Mouse (Mus musculus) MEL (cell line): ENCODE measurements around the gene Man1b1.

Experiments
- GATA1 ChIP-seq: IDR thresholded peaks from 2 replicates; pipeline ENCODE4 v1.6.1; 2011; ENCODE audit warnings: low read depth, low read length, improper control_type of control experiment
- MAZ ChIP-seq: IDR thresholded peaks from 2 replicates; pipeline ENCODE4 v1.6.1; 2012; ENCODE audit warnings: low read depth, mild to moderate bottlenecking, inconsistent platforms, low read length, improper control_type of control experiment
- POLR2A ChIP-seq, 2 experiments: IDR thresholded peaks; 2 replicates each; pipeline ENCODE4 v1.6.1; 2011 to 2012; ENCODE audit warnings: low read length in 2 of 2, mild to moderate bottlenecking in 2 of 2, control low read depth in 1 of 2, improper control_type of control experiment in 1 of 2, low read depth in 1 of 2, moderate library complexity in 1 of 2; ENCODE audit not compliant: control insufficient read depth in 1 of 2, insufficient read depth in 1 of 2, poor library complexity in 1 of 2
- RCOR1 ChIP-seq: IDR thresholded peaks from 2 replicates; pipeline ENCODE4 v1.6.1; 2012; ENCODE audit warnings: low read depth, mild to moderate bottlenecking, inconsistent platforms, low read length, improper control_type of control experiment
- ZC3H11A ChIP-seq: IDR thresholded peaks from 2 replicates; pipeline ENCODE4 v1.6.1; 2012; ENCODE audit warnings: low read depth, mild to moderate bottlenecking, inconsistent platforms, low read length, improper control_type of control experiment

- no peak for TF ChIP-seq RCOR1
- TF ChIP-seq ZC3H11A: no peak
- no peak for TF ChIP-seq GATA1
- no peak for TF ChIP-seq POLR2A (IDR thresholded peaks at IDR 0.05; ENCODE audit: control insufficient read depth in 1 of 2, insufficient read depth in 1 of 2, low read depth in 1 of 2, low read length in 2 of 2, poor library complexity in 1 of 2)
- TF ChIP-seq MAZ: no peak
These were observed 46.6 kb upstream of the Man1b1 start for GRCm38 (mm10) chr2:25285551-25285950.
